Comparison of ENCODE assay signal across 8 mouse cellular contexts in genomic region chr9:48618111-48618510, GRCm38 (mm10). TPM values are rescaled to one million over a fixed set of nuclear protein-coding genes. Genes with fewer than 3 reads are reported as not detected.
A peak's percentile ranks its signal among the peaks of the same experiment; 100 is the strongest.
DNase-seq lines count a peak whose midpoint lies in the region; ATAC-seq and TF ChIP-seq lines count a peak whose summit lies in the region.

No protein-coding gene starts in this region.

- DNase-seq in liver, adult 2 months (ENCODE audit: extremely low read depth, low read depth, low spot score): peak; percentile 99
- DNase-seq in liver: no peak
- DNase-seq in cerebellum, postnatal 14 days: peak; percentile 60 to 80
- peak; percentile 86 for DNase-seq in lung, postnatal 36 days
- no peak for DNase-seq in right cerebral cortex, postnatal 4 days
- DNase-seq in layer of hippocampus, adult 9-11 months: no peak

- peaks cover 1% of the 10 kb centered on the region; the same call in 1 of the 2 replicates for H3K9me3 ChIP-seq in heart, embryonic 13.5 days

- peaks cover 15% of the 10 kb centered on the region for H3K4me1 ChIP-seq in liver, adult 2 months (ENCODE audit: control insufficient read depth, insufficient read depth, low read length)
- H3K4me1 ChIP-seq in heart, embryonic 13.5 days: peaks cover 17% of the 10 kb centered on the region

- no peak for TF ChIP-seq CTCF in liver, adult 2 months (IDR thresholded peaks at IDR 0.05; ENCODE audit: low read depth, low read length)

- peak overlapping the region; percentile 96 for H3K27ac ChIP-seq in liver, adult 2 months (replicated peaks; ENCODE audit: insufficient read depth, low read depth, low read length)
- H3K27ac ChIP-seq in heart, embryonic 13.5 days (replicated peaks): no peak overlapping the region

- peak overlapping the region; percentile 67; the same call in 1 of the 2 replicates for H3K9ac ChIP-seq in liver, adult 2 months (ENCODE audit: low read depth, low read length)
- H3K9ac ChIP-seq in heart, embryonic 13.5 days: peak overlapping the region; percentile 73; the same call in 1 of the 2 replicates

- H3K79me2 ChIP-seq in liver, adult 2 months (ENCODE audit: control insufficient read depth, insufficient read depth, low read length): no peaks in the 10 kb centered on the region

- H3K4me3 ChIP-seq in liver, adult 2 months (ENCODE audit: insufficient read depth, low read depth, low read length): no peak overlapping the region
- peak overlapping the region; percentile 37; the same call in 1 of the 2 replicates for H3K4me3 ChIP-seq in heart, embryonic 13.5 days

- no peak for ATAC-seq in heart, embryonic 13.5 days (ENCODE audit: extremely low read depth, insufficient number of reproducible peaks, low FRiP score, low TSS enrichment)
- no peak for ATAC-seq in monocyte, adult 5-6 weeks (replicated peaks; ENCODE audit: insufficient number of reproducible peaks, low FRiP score, low TSS enrichment, poor library complexity, severe bottlenecking)

- H3K27me3 ChIP-seq in liver, adult 2 months (ENCODE audit: control insufficient read depth, insufficient read depth, low read length): no peaks in the 10 kb centered on the region
- peaks cover 14% of the 10 kb centered on the region for H3K27me3 ChIP-seq in heart, embryonic 13.5 days (replicated peaks)

- no peak for TF ChIP-seq POLR2A in liver, adult 2 months (IDR thresholded peaks at IDR 0.05; ENCODE audit: extremely low read depth, insufficient read depth, low read length)

- H3K4me2 ChIP-seq in heart, embryonic 13.5 days: peak overlapping the region; percentile 69

- WGBS in liver, adult 2 months: 10% methylated on average over 8 of the region's 8 CpGs
- WGBS in heart, embryonic 13.5 days: 44% methylated on average over 8 of the region's 8 CpGs

- H3K36me3 ChIP-seq in liver, adult 2 months (ENCODE audit: control insufficient read depth, insufficient read depth, low read length): no peaks in the 10 kb centered on the region
- no peaks in the 10 kb centered on the region for H3K36me3 ChIP-seq in heart, embryonic 13.5 days

RNA-seq across cellular contexts. Expression of gene Nnmt, which starts 13.2 kb away (rescaled TPM):
- total RNA-seq in liver, adult 2 months (2014; rRNA removed): 306 and 460 TPM in 2 replicates
- 45.7 and 126 TPM in 2 replicates for polyA plus RNA-seq in liver, adult 2 months (2012; rRNA removed)
- polyA plus RNA-seq in heart, embryonic 13.5 days (2015; fragmentation: Nextera tagmentation; extraction: Ambion mirVana): 3.1 and 3.4 TPM in 2 replicates
- total RNA-seq in monocyte, adult 5-6 weeks (2017): not detected in 3 replicates

Comparison
In these comparisons a context has a peak if more than half of its experiments do, and no peak if none do; other contexts are left out.
1. DNase-seq: peak in liver, adult 2 months (single experiment), cerebellum, postnatal 14 days (2 of 2) and lung, postnatal 36 days (single experiment); none in liver (single experiment), right cerebral cortex, postnatal 4 days (single experiment) and layer of hippocampus, adult 9-11 months (single experiment).
2. RNA of gene Nnmt, which starts 13.2 kb away (total RNA-seq): 306 to 460 TPM in liver, adult 2 months; not detected in monocyte, adult 5-6 weeks; every median in the first group is over 100 times any median in the second.